Mouse (Mus musculus): ENCODE data around the gene Rnf121. TPM values are rescaled to one million over a fixed set of nuclear protein-coding genes. Genes with fewer than 3 reads are reported as not detected.

Rnf121 gene
- 34.1 and 34.4 TPM in 2 replicates for polyA plus RNA-seq (2015; fragmentation: Nextera tagmentation; extraction: Ambion mirVana)

DNA sequence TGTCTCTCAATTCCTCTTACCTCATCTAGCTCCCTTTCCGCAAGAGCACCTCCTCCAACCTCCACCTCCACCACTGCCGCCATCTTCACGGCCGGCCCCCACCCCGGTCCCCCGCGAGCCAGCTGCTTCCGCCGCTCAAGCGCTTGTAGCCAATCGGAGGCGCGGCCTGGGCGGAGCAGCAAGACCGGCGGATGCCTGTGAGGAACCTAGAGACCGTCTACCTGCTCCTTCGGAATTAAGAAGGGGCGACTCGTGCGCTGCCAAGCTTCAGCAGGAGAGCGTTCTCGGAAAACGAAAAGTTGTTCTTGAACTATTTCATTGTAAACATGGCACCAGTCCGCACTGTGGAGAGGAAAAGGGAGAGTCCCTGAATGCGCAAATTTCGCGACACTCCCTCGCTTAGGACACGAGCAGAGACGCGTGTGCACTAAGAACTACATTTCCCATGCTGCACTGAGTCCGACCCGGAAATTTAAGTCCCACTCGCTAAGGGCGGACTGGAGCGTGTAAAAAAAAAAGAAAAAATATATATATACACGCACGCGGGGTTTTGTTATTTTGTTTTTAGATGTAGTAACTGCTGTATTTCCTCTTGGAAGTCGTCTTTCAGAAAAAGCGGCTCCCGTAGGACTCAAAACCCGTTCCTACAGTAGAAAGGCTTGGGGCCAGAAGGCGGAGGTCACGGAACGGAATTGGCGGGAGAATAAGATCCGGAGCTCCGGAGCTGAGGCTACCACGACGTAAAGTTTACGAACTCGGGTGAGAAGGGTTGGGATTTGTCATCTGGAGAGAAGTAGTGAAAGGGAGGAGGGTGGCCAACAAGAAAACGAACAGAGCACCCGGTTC is at the start of gene Rnf121, which contains the start of the genes Xndc1 and Xntrpc:
TSS of gene Rnf121 (minus strand) at position 424 of the 846 bp plus-strand sequence.
TSS of gene Xndc1 (plus strand) at position 466 of the 846 bp plus-strand sequence.
TSS of gene Xntrpc (plus strand) at position 668 of the 846 bp plus-strand sequence.
- Histone ChIP-seq H3K4me3 (peak within 1 kb of the TSS; percentile 60), H3K36me3 (peaks cover 15% of the 10 kb centered on the region), H3K9me3 (no peaks in the 10 kb centered on the region), H3K4me2 (replicated peaks) (peak within 1 kb of the TSS; percentile 74), H3K27ac (peak within 1 kb of the TSS; percentile 72), H3K27me3 (no peaks in the 10 kb centered on the region), H3K4me1 (peaks cover 22% of the 10 kb centered on the region), H3K9ac (peak within 1 kb of the TSS; percentile 71)
- ATAC-seq (ENCODE audit: low FRiP score, low read depth) = peak; percentile 99
- under 1% methylated on average over 56 of the region's 56 CpGs for WGBS

DNA sequence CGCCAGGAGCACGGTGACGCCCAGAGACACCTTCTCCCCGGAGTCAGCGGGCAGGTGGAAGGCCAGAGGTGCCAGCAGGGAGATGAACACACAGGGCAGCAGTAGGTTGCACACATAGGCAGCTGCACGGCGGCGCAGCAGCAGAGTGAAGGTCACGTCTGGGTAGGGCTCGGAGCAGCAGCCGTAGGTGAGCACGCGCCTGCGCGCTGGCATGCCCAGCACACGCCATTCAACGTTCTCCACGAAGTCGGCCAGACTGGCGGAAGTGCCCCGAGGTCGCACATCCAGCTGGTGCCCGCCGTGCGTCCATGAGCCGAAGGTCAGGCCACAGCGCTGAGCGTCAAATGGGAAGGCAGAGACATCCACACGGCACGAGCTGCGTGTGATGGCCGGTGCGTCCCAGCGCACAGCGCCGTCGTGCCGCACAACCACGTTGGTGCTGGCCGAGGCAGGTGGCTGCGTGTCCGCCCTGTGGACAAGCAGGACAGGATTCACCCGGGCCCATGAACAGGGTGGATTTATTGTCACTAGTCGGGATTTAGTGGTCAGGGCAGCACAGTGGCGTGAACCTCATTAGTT is 48.0 kb upstream of the Rnf121 start:
- 74% methylated on average over 45 of the region's 45 CpGs for WGBS
- Histone ChIP-seq H3K9me3 (no peaks in the 10 kb centered on the region), H3K4me3 (no peak overlapping the region)

DNA sequence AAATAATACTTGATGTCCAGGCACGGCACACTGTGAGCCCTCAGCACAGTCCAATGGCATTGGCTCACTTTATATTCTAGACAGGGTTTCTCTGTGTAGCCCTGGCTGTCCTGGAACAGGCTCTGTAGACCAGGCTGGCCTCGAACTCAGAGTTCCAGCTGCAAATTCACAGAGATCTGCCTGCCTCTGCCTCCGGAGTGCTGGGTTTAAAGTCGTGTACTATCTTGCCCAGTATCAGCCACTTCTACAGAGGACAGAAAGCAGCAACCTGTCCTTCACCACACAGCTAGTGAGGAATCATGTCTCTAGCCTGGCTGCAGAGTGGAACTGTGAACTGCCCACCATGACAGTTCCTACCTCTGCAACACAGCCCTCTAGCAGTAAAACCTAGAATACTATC is 44.5 kb upstream of the Rnf121 start:
- WGBS = 89% methylated on average over 4 of the region's 4 CpGs
- Histone ChIP-seq H3K4me1 (peaks cover 11% of the 10 kb centered on the region), H3K4me3 (no peak overlapping the region), H3K27ac (no peak overlapping the region), H3K27me3 (no peaks in the 10 kb centered on the region), H3K36me3 (no peaks in the 10 kb centered on the region), H3K4me2 (replicated peaks) (no peak overlapping the region), H3K9ac (no peak overlapping the region), H3K9me3 (no peaks in the 10 kb centered on the region)
- ATAC-seq (ENCODE audit: low FRiP score, low read depth) = no peak

More for the DNA sequence above, 48.0 kb upstream of the Rnf121 start:
- no peak overlapping the region for H3K4me2 ChIP-seq (replicated peaks)
- no peaks in the 10 kb centered on the region for H3K27me3 ChIP-seq
- ATAC-seq (ENCODE audit: low FRiP score, low read depth) = no peak
- H3K9ac ChIP-seq = no peak overlapping the region
- peaks cover 4% of the 10 kb centered on the region for H3K36me3 ChIP-seq
- no peak overlapping the region for H3K27ac ChIP-seq
- H3K4me1 ChIP-seq = no peaks in the 10 kb centered on the region

DNA sequence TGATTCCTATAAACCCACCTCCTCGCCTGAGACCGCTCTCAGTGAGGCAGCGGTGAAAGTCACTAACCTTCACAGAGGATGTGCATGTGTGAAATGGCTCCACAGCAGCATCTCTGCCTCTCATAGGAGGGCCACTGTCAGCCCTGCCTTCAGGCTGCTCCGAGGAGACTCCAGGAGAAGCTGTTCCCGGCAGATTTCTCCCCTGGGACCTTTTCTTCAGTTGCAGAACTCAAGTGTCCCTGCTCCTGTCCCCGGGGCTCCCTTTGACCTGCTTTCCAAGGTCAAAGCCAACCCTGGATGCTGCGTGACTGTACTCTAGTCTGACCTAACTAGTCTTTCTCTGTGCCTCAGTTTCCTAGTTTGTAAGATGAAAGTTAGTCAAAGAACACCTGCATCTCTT is 43.9 kb upstream of the Rnf121 start, which contains the start of gene Art5:
TSS of gene Art5 (minus strand) at position 319 of the 400 bp plus-strand sequence.
- H3K4me1 ChIP-seq = peaks cover 11% of the 10 kb centered on the region
- H3K36me3 ChIP-seq = no peaks in the 10 kb centered on the region
- no peak for ATAC-seq (ENCODE audit: low FRiP score, low read depth)
- 74% methylated on average over 7 of the region's 7 CpGs for WGBS
- no peak within 1 kb of the TSS for H3K27ac ChIP-seq
- H3K4me3 ChIP-seq = no peak within 1 kb of the TSS
- no peak within 1 kb of the TSS for H3K4me2 ChIP-seq (replicated peaks)
- no peaks in the 10 kb centered on the region for H3K27me3 ChIP-seq
- no peaks in the 10 kb centered on the region for H3K9me3 ChIP-seq
- H3K9ac ChIP-seq = no peak within 1 kb of the TSS

DNA sequence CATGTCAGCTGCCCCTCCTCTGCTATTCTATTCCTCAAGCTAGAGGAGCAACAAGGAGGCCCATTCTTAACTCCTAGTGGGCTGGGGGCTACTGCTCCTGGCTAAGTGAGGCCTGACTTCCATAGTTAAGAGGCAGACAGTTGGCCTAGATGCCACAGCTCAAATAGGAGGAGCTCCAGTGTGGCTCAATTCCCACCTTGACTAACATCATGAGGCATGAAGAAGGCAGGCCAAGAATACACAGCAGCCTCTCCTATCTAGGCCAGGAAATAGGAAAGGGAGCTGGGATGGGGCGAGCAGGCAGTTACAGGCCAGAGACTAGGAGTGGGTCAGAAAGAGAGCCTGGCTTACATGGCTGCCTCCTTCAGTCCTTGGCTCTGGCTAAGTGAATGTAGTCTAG is 42.9 kb upstream of the Rnf121 start:
- no peak for ATAC-seq (ENCODE audit: low FRiP score, low read depth)
- Histone ChIP-seq H3K27ac (no peak overlapping the region), H3K4me1 (peaks cover 11% of the 10 kb centered on the region), H3K4me2 (replicated peaks) (no peak overlapping the region), H3K9me3 (no peaks in the 10 kb centered on the region), H3K9ac (no peak overlapping the region), H3K27me3 (no peaks in the 10 kb centered on the region), H3K4me3 (no peak overlapping the region), H3K36me3 (no peaks in the 10 kb centered on the region)
- 83% methylated on average over 1 of the region's 1 CpGs for WGBS

DNA sequence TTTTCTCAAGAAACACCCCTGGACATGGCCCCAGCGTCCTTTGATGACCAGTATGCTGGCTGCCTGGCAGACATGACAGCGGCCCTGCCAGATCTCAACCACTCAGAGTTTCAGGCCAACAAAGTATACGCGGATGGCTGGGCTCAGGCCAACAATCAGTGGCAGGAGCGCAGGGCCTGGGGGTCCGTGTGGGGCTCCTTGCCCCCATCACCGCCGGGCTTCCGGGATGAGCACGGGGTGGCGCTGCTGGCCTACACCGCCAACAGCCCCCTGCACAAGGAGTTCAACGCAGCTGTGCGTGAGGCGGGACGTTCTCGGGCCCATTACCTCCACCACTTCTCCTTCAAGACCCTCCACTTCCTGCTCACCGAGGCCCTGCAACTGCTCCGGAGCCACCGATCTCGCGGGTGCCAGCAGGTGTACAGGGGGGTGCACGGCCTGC is 41.5 kb upstream of the Rnf121 start:
- Histone ChIP-seq H3K9ac (peak overlapping the region; percentile 62), H3K4me1 (peaks cover 15% of the 10 kb centered on the region), H3K27me3 (no peaks in the 10 kb centered on the region), H3K4me2 (replicated peaks) (peak overlapping the region; percentile 67), H3K27ac (no peak overlapping the region), H3K9me3 (no peaks in the 10 kb centered on the region), H3K4me3 (peak overlapping the region; percentile 33), H3K36me3 (no peaks in the 10 kb centered on the region)
- WGBS = 15% methylated on average over 23 of the region's 23 CpGs
- 0 out of 2 replicates have a peak, but pooled peaks have one; percentile 38 for ATAC-seq (ENCODE audit: low FRiP score, low read depth)

DNA sequence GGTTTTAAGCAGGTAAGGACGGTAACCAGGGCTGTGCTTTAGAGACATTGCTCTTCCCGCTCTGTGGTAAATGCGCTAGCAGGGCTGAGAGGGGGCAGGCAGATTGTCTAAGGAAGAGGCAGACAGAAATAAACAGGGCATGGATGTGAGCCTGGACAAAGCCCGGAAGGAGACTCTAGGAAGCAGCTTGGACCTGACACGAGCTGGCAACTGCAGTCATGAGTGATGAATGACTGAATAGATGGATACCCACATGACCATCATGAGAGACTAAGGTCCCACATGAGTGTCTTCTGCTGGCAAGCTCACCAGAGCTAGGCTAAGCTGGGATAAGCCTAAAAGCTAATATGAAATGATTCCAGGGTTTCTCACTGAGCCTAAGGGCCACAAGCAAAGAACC is 38.9 kb upstream of the Rnf121 start:
- ATAC-seq (ENCODE audit: low FRiP score, low read depth) = no peak
- 72% methylated on average over 5 of the region's 5 CpGs for WGBS
- Histone ChIP-seq H3K27me3 (no peaks in the 10 kb centered on the region), H3K9me3 (no peaks in the 10 kb centered on the region), H3K4me3 (no peak overlapping the region), H3K36me3 (no peaks in the 10 kb centered on the region), H3K4me2 (replicated peaks) (no peak overlapping the region), H3K27ac (no peak overlapping the region), H3K9ac (no peak overlapping the region), H3K4me1 (peaks cover 31% of the 10 kb centered on the region)

DNA sequence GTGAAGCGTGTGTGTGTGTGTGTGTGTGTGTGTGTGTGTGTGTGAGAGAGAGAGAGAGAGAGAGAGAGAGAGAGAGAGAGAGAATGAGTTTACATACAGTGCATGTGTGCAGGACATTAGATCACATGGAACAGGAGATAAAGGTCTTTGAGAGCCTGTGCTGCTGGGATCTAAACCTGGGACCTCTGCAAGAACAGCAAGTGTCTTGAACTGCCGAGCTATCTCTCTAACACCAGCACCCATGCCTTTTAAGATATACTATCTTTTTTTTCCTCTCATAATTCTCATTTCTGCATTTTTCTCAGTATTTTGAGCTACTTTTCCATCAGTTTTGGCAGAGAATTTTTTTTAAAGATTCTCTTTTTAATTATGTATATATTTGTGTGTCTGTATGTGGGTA is 38.3 kb upstream of the Rnf121 start:
- 80% methylated on average over 2 of the region's 2 CpGs for WGBS
- H3K27ac ChIP-seq = no peak overlapping the region
- H3K27me3 ChIP-seq = no peaks in the 10 kb centered on the region
- no peak for ATAC-seq (ENCODE audit: low FRiP score, low read depth)
- peaks cover 33% of the 10 kb centered on the region for H3K4me1 ChIP-seq
- H3K36me3 ChIP-seq = no peaks in the 10 kb centered on the region
- no peak overlapping the region for H3K4me3 ChIP-seq
- no peak overlapping the region for H3K4me2 ChIP-seq (replicated peaks)
- no peak overlapping the region for H3K9ac ChIP-seq
- H3K9me3 ChIP-seq = no peaks in the 10 kb centered on the region

DNA sequence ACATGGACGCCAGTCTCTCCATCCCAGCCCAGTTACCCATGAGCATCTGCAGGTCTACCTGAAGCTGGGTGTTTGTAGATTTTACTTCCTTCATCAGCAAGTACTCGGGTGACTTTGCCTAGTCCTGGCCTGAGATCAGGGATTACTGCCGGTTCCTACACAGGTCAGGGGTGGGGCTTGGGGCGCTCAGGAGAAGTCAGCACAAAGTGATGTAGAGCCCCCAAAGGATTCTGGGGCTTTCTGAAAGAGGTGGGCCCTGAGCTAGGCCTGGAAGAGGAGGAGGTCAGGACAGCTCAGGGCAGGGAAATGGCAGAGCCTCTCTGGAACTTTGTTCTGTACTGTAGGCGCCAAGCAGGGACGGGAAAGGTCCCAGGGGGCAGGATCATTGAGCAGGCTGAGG is 37.4 kb upstream of the Rnf121 start:
- peak overlapping the region; percentile 14; the same call in 1 of the 2 replicates for H3K4me2 ChIP-seq (replicated peaks)
- 39% methylated on average over 6 of the region's 6 CpGs for WGBS
- no peak overlapping the region for H3K9ac ChIP-seq
- H3K27ac ChIP-seq = no peak overlapping the region
- no peaks in the 10 kb centered on the region for H3K36me3 ChIP-seq
- H3K27me3 ChIP-seq = no peaks in the 10 kb centered on the region
- no peak for ATAC-seq (ENCODE audit: low FRiP score, low read depth)
- H3K4me1 ChIP-seq = peaks cover 33% of the 10 kb centered on the region
- no peaks in the 10 kb centered on the region for H3K9me3 ChIP-seq
- H3K4me3 ChIP-seq = no peak overlapping the region

DNA sequence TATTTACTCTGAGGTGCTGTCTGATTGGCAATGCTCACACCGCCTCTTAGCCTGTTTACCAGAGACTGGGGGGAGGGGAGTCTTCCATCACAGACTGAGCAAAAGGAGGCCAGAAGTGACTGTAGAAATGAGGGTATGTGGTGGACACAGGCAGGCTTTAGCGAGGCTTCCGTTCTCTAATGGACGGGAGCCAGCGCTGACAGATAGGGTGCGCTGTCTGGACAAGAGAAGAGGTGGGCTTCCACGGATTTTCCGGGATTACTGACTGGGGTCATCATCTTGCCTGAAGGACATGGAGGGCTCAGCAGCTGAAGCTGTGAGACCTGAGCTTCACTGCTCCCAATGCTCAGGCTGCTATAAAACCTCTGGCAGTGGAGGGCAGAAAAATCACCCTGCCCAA is 37.0 kb upstream of the Rnf121 start:
- H3K4me2 ChIP-seq (replicated peaks) = no peak overlapping the region
- no peak overlapping the region for H3K9ac ChIP-seq
- H3K27ac ChIP-seq = no peak overlapping the region
- no peaks in the 10 kb centered on the region for H3K9me3 ChIP-seq
- 44% methylated on average over 8 of the region's 8 CpGs for WGBS
- no peaks in the 10 kb centered on the region for H3K36me3 ChIP-seq
- peaks cover 31% of the 10 kb centered on the region for H3K4me1 ChIP-seq
- no peak overlapping the region for H3K4me3 ChIP-seq
- H3K27me3 ChIP-seq = no peaks in the 10 kb centered on the region
- no peak for ATAC-seq (ENCODE audit: low FRiP score, low read depth)

DNA sequence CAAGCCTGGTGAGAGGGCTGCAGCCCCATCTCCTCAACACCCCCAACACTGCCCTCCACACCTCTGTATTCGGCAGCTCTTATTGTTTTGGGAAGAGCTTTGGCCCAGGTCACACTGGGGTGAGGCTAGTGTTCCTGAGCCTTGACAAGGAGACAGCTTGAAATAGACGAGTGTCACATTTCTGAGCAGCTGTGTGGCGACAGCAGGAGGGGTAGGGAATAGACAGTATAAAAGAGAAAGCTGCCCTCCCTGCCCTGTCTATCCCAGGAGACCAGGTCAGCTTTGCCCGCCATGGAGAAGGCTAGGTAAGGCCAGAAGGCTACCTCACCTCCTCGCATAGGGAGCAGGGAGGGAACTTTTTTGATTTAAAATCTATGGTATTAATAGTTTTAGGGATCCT is 36.2 kb upstream of the Rnf121 start, which contains the start of gene Art1:
TSS of gene Art1 (plus strand) at position 257 of the 400 bp plus-strand sequence.
- no peak within 1 kb of the TSS; the same call in 1 of the 2 replicates for H3K27ac ChIP-seq
- H3K36me3 ChIP-seq = peaks cover 5% of the 10 kb centered on the region; the same call in 1 of the 2 replicates

DNA sequence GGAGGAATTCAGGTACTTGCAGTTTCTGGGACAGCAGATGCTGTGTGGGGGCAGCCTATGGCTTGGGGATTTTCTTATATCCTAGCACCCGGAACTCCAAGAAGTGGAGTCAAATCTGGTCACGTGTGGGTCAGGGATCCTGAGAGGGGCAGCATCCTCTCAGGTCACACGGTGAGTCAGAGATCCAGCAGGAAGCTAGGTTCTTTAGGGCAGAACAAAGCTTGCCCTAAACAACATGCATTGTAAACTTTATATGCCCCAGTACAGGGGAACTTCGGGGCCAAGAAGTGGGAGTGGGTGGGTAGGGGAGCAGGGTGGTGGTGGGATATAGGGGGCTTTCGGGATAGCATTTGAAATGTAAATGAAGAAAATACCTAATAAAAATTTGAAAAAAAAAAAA is 35.6 kb upstream of the Rnf121 start:
- no peak for ATAC-seq (ENCODE audit: low FRiP score, low read depth)
- no peaks in the 10 kb centered on the region for H3K9me3 ChIP-seq
- H3K4me1 ChIP-seq = peaks cover 22% of the 10 kb centered on the region
- 41% methylated on average over 5 of the region's 5 CpGs for WGBS
- no peak overlapping the region; the same call in 1 of the 2 replicates for H3K27ac ChIP-seq
- H3K4me3 ChIP-seq = no peak overlapping the region
- H3K36me3 ChIP-seq = peaks cover 7% of the 10 kb centered on the region
- H3K27me3 ChIP-seq = no peaks in the 10 kb centered on the region
- no peak overlapping the region for H3K9ac ChIP-seq
- H3K4me2 ChIP-seq (replicated peaks) = peak overlapping the region; percentile 65; the same call in 1 of the 2 replicates

More for the DNA sequence above, 36.2 kb upstream of the Rnf121 start, which contains the start of gene Art1:
- Histone ChIP-seq H3K4me3 (no peak within 1 kb of the TSS), H3K9ac (no peak within 1 kb of the TSS), H3K4me2 (replicated peaks) (peak within 1 kb of the TSS; percentile 65), H3K27me3 (no peaks in the 10 kb centered on the region), H3K4me1 (peaks cover 24% of the 10 kb centered on the region), H3K9me3 (no peaks in the 10 kb centered on the region)
- 0 out of 2 replicates have a peak, but pooled peaks have one; percentile 21 for ATAC-seq (ENCODE audit: low FRiP score, low read depth)
- 50% methylated on average over 5 of the region's 5 CpGs for WGBS

Measured in limb, embryonic 13.5 days (tissue).